Mouse (Mus musculus): Measurements from ENCODE around the gene Lman2. TPM values are rescaled to one million over a fixed set of nuclear protein-coding genes. Genes with fewer than 3 reads are reported as not detected.

The Lman2 gene
- polyA plus RNA-seq, 1 experiment = 81.4 TPM

- TF ChIP-seq MYOG (IDR thresholded peaks at IDR 0.05; ENCODE audit: control insufficient read depth, extremely low read depth, insufficient read length) (no peak), USF1 (IDR thresholded peaks at IDR 0.05; ENCODE audit: low read depth) (no peak), FOSL1 (IDR thresholded peaks at IDR 0.05; ENCODE audit: insufficient read depth, low read length, poor library complexity, severe bottlenecking) (no peak), MYOD1 (IDR thresholded peaks at IDR 0.05; ENCODE audit: control insufficient read depth, insufficient read length, low read depth) (no peak), CEBPB (IDR thresholded peaks at IDR 0.05; ENCODE audit: low read depth) (no peak), CTCF (IDR thresholded peaks at IDR 0.05; ENCODE audit: control insufficient read depth, insufficient read depth, insufficient read length) (no peak), MAX (IDR thresholded peaks at IDR 0.05) (no peak)
- Histone ChIP-seq H3K4me3 (ENCODE audit: insufficient read depth, poor library complexity, severe bottlenecking) (no peak overlapping the region), H3ac (ENCODE audit: control insufficient read depth, insufficient read length, low read depth) (no peak overlapping the region), H3K27me3 (ENCODE audit: control insufficient read depth, insufficient read depth, insufficient read length) (no peaks in the 10 kb centered on the region), H3K36me3 (ENCODE audit: control insufficient read depth, insufficient read depth) (peaks cover 46% of the 10 kb centered on the region), H3K79me3 (ENCODE audit: low read depth) (no peaks in the 10 kb centered on the region), H3K79me2 (ENCODE audit: control insufficient read depth, insufficient read depth) (no peaks in the 10 kb centered on the region)
Measured at GRCm38 (mm10) chr13:55300913-55301312, 61.7 kb downstream of the Lman2 start.

GRCm38 (mm10) chr13:55296760-55297159 lies 65.8 kb downstream of the Lman2 start:
- Histone ChIP-seq H3K36me3 (ENCODE audit: control insufficient read depth, insufficient read depth) (peaks cover 49% of the 10 kb centered on the region), H3K79me2 (ENCODE audit: control insufficient read depth, insufficient read depth) (no peaks in the 10 kb centered on the region), H3K4me3 (ENCODE audit: insufficient read depth, poor library complexity, severe bottlenecking) (no peak overlapping the region), H3K79me3 (ENCODE audit: low read depth) (no peaks in the 10 kb centered on the region), H3ac (ENCODE audit: control insufficient read depth, insufficient read length, low read depth) (no peak overlapping the region), H3K27me3 (ENCODE audit: control insufficient read depth, insufficient read depth, insufficient read length) (no peaks in the 10 kb centered on the region)
- TF ChIP-seq CEBPB (IDR thresholded peaks at IDR 0.05; ENCODE audit: low read depth) = no peak

Other genes starting within 250 kb of the Lman2 start
- not detected for gene Gm17617, start 229.2 kb downstream of the Lman2 start, polyA plus RNA-seq (2012; fragmentation: generic; extraction: Trizol)
- 2.8 TPM for gene Fgfr4, start 210.1 kb downstream of the Lman2 start, polyA plus RNA-seq (2012; fragmentation: generic; extraction: Trizol)
- gene Nsd1, start 153.0 kb downstream of the Lman2 start, polyA plus RNA-seq (2012; fragmentation: generic; extraction: Trizol) = 10.5 TPM
- 499 TPM for gene Prelid1, start 42.3 kb downstream of the Lman2 start, polyA plus RNA-seq (2012; fragmentation: generic; extraction: Trizol)
- gene Rab24, start 40.8 kb downstream of the Lman2 start, polyA plus RNA-seq (2012; fragmentation: generic; extraction: Trizol) = 54.3 TPM
- 49.8 TPM for gene Mxd3, start 33.0 kb downstream of the Lman2 start, polyA plus RNA-seq (2012; fragmentation: generic; extraction: Trizol)
- gene Rgs14, start 6.9 kb upstream of the Lman2 start, polyA plus RNA-seq (2012; fragmentation: generic; extraction: Trizol) = 0.08 TPM
- gene Slc34a1, start 35.4 kb upstream of the Lman2 start, polyA plus RNA-seq (2012; fragmentation: generic; extraction: Trizol) = not detected
- gene Pfn3, start 52.4 kb upstream of the Lman2 start, polyA plus RNA-seq (2012; fragmentation: generic; extraction: Trizol) = not detected
- not detected for gene F12, start 64.0 kb upstream of the Lman2 start, polyA plus RNA-seq (2012; fragmentation: generic; extraction: Trizol)
- gene Grk6, start 82.3 kb upstream of the Lman2 start, polyA plus RNA-seq (2012; fragmentation: generic; extraction: Trizol) = 81.9 TPM
- gene Prr7, start 101.5 kb upstream of the Lman2 start, polyA plus RNA-seq (2012; fragmentation: generic; extraction: Trizol) = 10.8 TPM
- 87.7 TPM for gene Dbn1, start 125.3 kb upstream of the Lman2 start, polyA plus RNA-seq (2012; fragmentation: generic; extraction: Trizol)
- 344 TPM for gene Pdlim7, start 150.9 kb upstream of the Lman2 start, polyA plus RNA-seq (2012; fragmentation: generic; extraction: Trizol)
- gene Dok3, start 166.5 kb upstream of the Lman2 start, polyA plus RNA-seq (2012; fragmentation: generic; extraction: Trizol) = 0.83 TPM
- gene Ddx41, start 173.9 kb upstream of the Lman2 start, polyA plus RNA-seq (2012; fragmentation: generic; extraction: Trizol) = 65.4 TPM
- 15.9 TPM for gene Fam193b, start 208.3 kb upstream of the Lman2 start, polyA plus RNA-seq (2012; fragmentation: generic; extraction: Trizol)
- gene Tmed9, start 210.9 kb upstream of the Lman2 start, polyA plus RNA-seq (2012; fragmentation: generic; extraction: Trizol) = 191 TPM
- 16.1 TPM for gene B4galt7, start 237.1 kb upstream of the Lman2 start, polyA plus RNA-seq (2012; fragmentation: generic; extraction: Trizol)

Data from C2C12 (cell line).